Mouse (Mus musculus) testis, adult 2 months (tissue): ENCODE measurements around the gene Mbnl2.

Experiments used
- CTCF ChIP-seq: fragments of 200-500 bp; IDR thresholded peaks from 2 replicates; pipeline ENCODE4 v1.5.1; 2012; ENCODE audit warnings: low read depth, mild to moderate bottlenecking, inconsistent platforms, low read length, moderate library complexity; ENCODE audit not compliant: control insufficient read depth, insufficient read depth, insufficient replicate concordance
- POLR2A ChIP-seq: fragments of 200-500 bp; IDR thresholded peaks from 2 replicates; pipeline ENCODE4 v1.6.1; 2012; ENCODE audit warnings: low read depth, mild to moderate bottlenecking, inconsistent platforms, low read length, moderate library complexity; ENCODE audit not compliant: control insufficient read depth

- TF ChIP-seq POLR2A (no peak), CTCF (no peak)
Measured at GRCm38 (mm10) chr14:120393441-120393840, 118.0 kb downstream of the Mbnl2 start.
